Mouse (Mus musculus): ENCODE measurements around the gene Fut2. TPM values are rescaled to one million over a fixed set of nuclear protein-coding genes. Genes with fewer than 3 reads are reported as not detected.

Fut2 gene
- polyA plus RNA-seq, 1 experiment: not detected

DNA sequence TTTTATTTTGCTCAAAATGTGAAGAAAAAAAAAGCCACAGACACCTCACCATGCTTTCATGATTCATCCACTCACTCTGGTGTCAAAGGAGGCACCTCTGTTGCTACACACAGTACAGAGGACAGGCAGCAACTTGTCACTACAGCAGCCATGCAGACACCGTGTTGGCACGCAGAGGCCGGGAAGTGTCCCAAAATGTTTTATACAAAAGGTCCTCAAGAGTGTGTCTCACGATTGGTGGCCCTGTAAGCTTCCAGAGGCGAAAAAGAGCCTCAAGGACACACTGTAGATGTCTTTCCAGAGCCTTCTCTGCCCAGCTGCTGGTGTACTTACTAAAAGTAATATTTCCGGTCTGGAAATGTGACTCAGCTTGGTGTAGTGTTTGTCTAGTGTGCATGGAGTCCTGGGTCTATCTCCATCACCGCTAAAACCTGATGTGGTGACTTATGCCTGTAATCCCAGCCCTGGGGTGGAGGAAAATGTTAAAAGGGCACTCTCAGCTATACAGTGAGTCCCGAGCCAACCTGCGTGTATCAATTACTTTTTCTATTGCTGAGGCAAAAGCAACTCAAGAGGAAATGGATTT lies 60.4 kb downstream of the Fut2 start:
- no peak for TF ChIP-seq CTCF (IDR thresholded peaks at IDR 0.05; ENCODE audit: control insufficient read depth, insufficient read depth, low read length)
- no peak for TF ChIP-seq POLR2A (IDR thresholded peaks at IDR 0.05; ENCODE audit: borderline replicate concordance, control insufficient read depth, low read depth, low read length)
- 77% methylated on average over 9 of the region's 9 CpGs for WGBS
- Histone ChIP-seq H3K4me3 (replicated peaks; ENCODE audit: control insufficient read depth, low read depth, low read length) (no peak overlapping the region), H3K27ac (ENCODE audit: control insufficient read depth, insufficient read depth, low read depth, low read length, poor library complexity) (no peak overlapping the region), H3K4me1 (ENCODE audit: control insufficient read depth, insufficient read depth, low read length) (no peaks in the 10 kb centered on the region; the same call in 1 of the 2 replicates)

- no peak overlapping the region for H3K4me3 ChIP-seq (replicated peaks; ENCODE audit: control insufficient read depth, low read depth, low read length)
- no peak overlapping the region for H3K27ac ChIP-seq (ENCODE audit: control insufficient read depth, insufficient read depth, low read depth, low read length, poor library complexity)
- TF ChIP-seq CTCF (IDR thresholded peaks at IDR 0.05; ENCODE audit: control insufficient read depth, insufficient read depth, low read length): no peak
- TF ChIP-seq POLR2A (IDR thresholded peaks at IDR 0.05; ENCODE audit: borderline replicate concordance, control insufficient read depth, low read depth, low read length): no peak
- peaks cover 3% of the 10 kb centered on the region for H3K4me1 ChIP-seq (ENCODE audit: control insufficient read depth, insufficient read depth, low read length)
- WGBS: 80% methylated on average over 18 of the region's 18 CpGs
Measured at GRCm38 (mm10) chr7:45598960-45599879, 67.0 kb downstream of the Fut2 start.

Other genes starting within 250 kb of the Fut2 start
- gene Lhb, start 245.6 kb downstream of the Fut2 start, polyA plus RNA-seq (2011; ENCODE audit: insufficient read depth, insufficient read length, low replicate concordance, missing spikeins): not detected in 2 replicates
- 11.3 and 17.4 TPM in 2 replicates for gene Gys1, start 231.6 kb downstream of the Fut2 start, polyA plus RNA-seq (2011; ENCODE audit: insufficient read depth, insufficient read length, low replicate concordance, missing spikeins)
- gene Ruvbl2, start 228.3 kb downstream of the Fut2 start, polyA plus RNA-seq (2011; ENCODE audit: insufficient read depth, insufficient read length, low replicate concordance, missing spikeins): 61.4 and 66.3 TPM in 2 replicates
- gene Ftl1, start 206.5 kb downstream of the Fut2 start, polyA plus RNA-seq (2011; ENCODE audit: insufficient read depth, insufficient read length, low replicate concordance, missing spikeins): 2,067 and 2,131 TPM in 2 replicates
- 71.8 and 143 TPM in 2 replicates for gene Bax, start 199.5 kb downstream of the Fut2 start, polyA plus RNA-seq (2011; ENCODE audit: insufficient read depth, insufficient read length, low replicate concordance, missing spikeins)
- gene Tulp2, start 184.5 kb downstream of the Fut2 start, polyA plus RNA-seq (2011; ENCODE audit: insufficient read depth, insufficient read length, low replicate concordance, missing spikeins): 1.3 TPM in 1 of 2 replicates, not detected in the other
- not detected in 2 replicates for gene Gm45808, start 179.6 kb downstream of the Fut2 start, polyA plus RNA-seq (2011; ENCODE audit: insufficient read depth, insufficient read length, low replicate concordance, missing spikeins)
- 2.7 and 4.8 TPM in 2 replicates for gene Dhdh, start 177.6 kb downstream of the Fut2 start, polyA plus RNA-seq (2011; ENCODE audit: insufficient read depth, insufficient read length, low replicate concordance, missing spikeins)
- 69.3 and 71.9 TPM in 2 replicates for gene Nucb1, start 156.0 kb downstream of the Fut2 start, polyA plus RNA-seq (2011; ENCODE audit: insufficient read depth, insufficient read length, low replicate concordance, missing spikeins)
- 356 and 801 TPM in 2 replicates for gene Ppp1r15a, start 140.1 kb downstream of the Fut2 start, polyA plus RNA-seq (2011; ENCODE audit: insufficient read depth, insufficient read length, low replicate concordance, missing spikeins)
- 2.1 and 8.9 TPM in 2 replicates for gene Plekha4, start 140.1 kb downstream of the Fut2 start, polyA plus RNA-seq (2011; ENCODE audit: insufficient read depth, insufficient read length, low replicate concordance, missing spikeins)
- 5.7 TPM in 1 of 2 replicates, not detected in the other for gene Hsd17b14, start 111.5 kb downstream of the Fut2 start, polyA plus RNA-seq (2011; ENCODE audit: insufficient read depth, insufficient read length, low replicate concordance, missing spikeins)
- gene Bcat2, start 96.2 kb downstream of the Fut2 start, polyA plus RNA-seq (2011; ENCODE audit: insufficient read depth, insufficient read length, low replicate concordance, missing spikeins): 35.7 and 58.4 TPM in 2 replicates
- not detected in 2 replicates for gene Fgf21, start 50.9 kb downstream of the Fut2 start, polyA plus RNA-seq (2011; ENCODE audit: insufficient read depth, insufficient read length, low replicate concordance, missing spikeins)
- gene Fut1, start 49.1 kb downstream of the Fut2 start, polyA plus RNA-seq (2011; ENCODE audit: insufficient read depth, insufficient read length, low replicate concordance, missing spikeins): not detected in 2 replicates
- gene Izumo1, start 44.6 kb downstream of the Fut2 start, polyA plus RNA-seq (2011; ENCODE audit: insufficient read depth, insufficient read length, low replicate concordance, missing spikeins): 1.1 TPM in 1 of 2 replicates, not detected in the other
- 5.9 and 6.0 TPM in 2 replicates for gene Rasip1, start 38.9 kb downstream of the Fut2 start, polyA plus RNA-seq (2011; ENCODE audit: insufficient read depth, insufficient read length, low replicate concordance, missing spikeins)
- gene Mamstr, start 26.4 kb downstream of the Fut2 start, polyA plus RNA-seq (2011; ENCODE audit: insufficient read depth, insufficient read length, low replicate concordance, missing spikeins): 1.00 TPM in 1 of 2 replicates, not detected in the other
- not detected in 2 replicates for gene Ntn5, start 17.6 kb upstream of the Fut2 start, polyA plus RNA-seq (2011; ENCODE audit: insufficient read depth, insufficient read length, low replicate concordance, missing spikeins)
- gene Sec1, start 28.0 kb upstream of the Fut2 start, polyA plus RNA-seq (2011; ENCODE audit: insufficient read depth, insufficient read length, low replicate concordance, missing spikeins): not detected in 2 replicates
- 4.4 TPM in 1 of 2 replicates, not detected in the other for gene Car11, start 33.4 kb upstream of the Fut2 start, polyA plus RNA-seq (2011; ENCODE audit: insufficient read depth, insufficient read length, low replicate concordance, missing spikeins)
- gene Dbp, start 38.7 kb upstream of the Fut2 start, polyA plus RNA-seq (2011; ENCODE audit: insufficient read depth, insufficient read length, low replicate concordance, missing spikeins): 8.6 and 19.3 TPM in 2 replicates
- gene Rpl18, start 49.1 kb upstream of the Fut2 start, polyA plus RNA-seq (2011; ENCODE audit: insufficient read depth, insufficient read length, low replicate concordance, missing spikeins): 845 and 916 TPM in 2 replicates
- 12.9 and 24.4 TPM in 2 replicates for gene Sphk2, start 51.6 kb upstream of the Fut2 start, polyA plus RNA-seq (2011; ENCODE audit: insufficient read depth, insufficient read length, low replicate concordance, missing spikeins)
- gene Fam83e, start 54.8 kb upstream of the Fut2 start, polyA plus RNA-seq (2011; ENCODE audit: insufficient read depth, insufficient read length, low replicate concordance, missing spikeins): 1.1 TPM in 1 of 2 replicates, not detected in the other
- not detected in 2 replicates for gene Spaca4, start 59.4 kb upstream of the Fut2 start, polyA plus RNA-seq (2011; ENCODE audit: insufficient read depth, insufficient read length, low replicate concordance, missing spikeins)
- gene Lmtk3, start 117.3 kb upstream of the Fut2 start, polyA plus RNA-seq (2011; ENCODE audit: insufficient read depth, insufficient read length, low replicate concordance, missing spikeins): not detected in 2 replicates
- gene Sult2b1, start 118.3 kb upstream of the Fut2 start, polyA plus RNA-seq (2011; ENCODE audit: insufficient read depth, insufficient read length, low replicate concordance, missing spikeins): 2.4 TPM in 1 of 2 replicates, not detected in the other
- 30.7 and 64.7 TPM in 2 replicates for gene Cyth2, start 148.2 kb upstream of the Fut2 start, polyA plus RNA-seq (2011; ENCODE audit: insufficient read depth, insufficient read length, low replicate concordance, missing spikeins)
- 2.6 TPM in 1 of 2 replicates, not detected in the other for gene Kcnj14, start 158.4 kb upstream of the Fut2 start, polyA plus RNA-seq (2011; ENCODE audit: insufficient read depth, insufficient read length, low replicate concordance, missing spikeins)
- 6.9 and 13.9 TPM in 2 replicates for gene Grwd1, start 164.6 kb upstream of the Fut2 start, polyA plus RNA-seq (2011; ENCODE audit: insufficient read depth, insufficient read length, low replicate concordance, missing spikeins)
- gene Kdelr1, start 206.4 kb upstream of the Fut2 start, polyA plus RNA-seq (2011; ENCODE audit: insufficient read depth, insufficient read length, low replicate concordance, missing spikeins): 47.0 and 69.2 TPM in 2 replicates
- gene Grin2d, start 212.0 kb upstream of the Fut2 start, polyA plus RNA-seq (2011; ENCODE audit: insufficient read depth, insufficient read length, low replicate concordance, missing spikeins): 0.97 and 2.5 TPM in 2 replicates
- not detected in 2 replicates for gene Syngr4, start 230.3 kb upstream of the Fut2 start, polyA plus RNA-seq (2011; ENCODE audit: insufficient read depth, insufficient read length, low replicate concordance, missing spikeins)
- 3.6 and 9.6 TPM in 2 replicates for gene Tmem143, start 230.5 kb upstream of the Fut2 start, polyA plus RNA-seq (2011; ENCODE audit: insufficient read depth, insufficient read length, low replicate concordance, missing spikeins)